Mouse (Mus musculus) midbrain, postnatal 0 days (tissue): ENCODE results near the gene Pitpnc1. TPM values are rescaled to one million over a fixed set of nuclear protein-coding genes. Genes with fewer than 3 reads are reported as not detected.

ENCODE experiments used
- ATAC-seq: fragments of 200-750 bp; cut with Nextera tagmentation; 2 replicates; pipeline ENCODE4 v1.8.0; 2017; ENCODE audit warnings: moderate number of reproducible peaks, mild to moderate bottlenecking, moderate TSS enrichment, moderate library complexity; ENCODE audit not compliant: low FRiP score
- DNase-seq: peaks from one replicate; pipeline ENCODE4 v3.0.0-alpha.2; 2015; ENCODE audit warnings: low spot score
- H3K27ac ChIP-seq: fragments of 300-500 bp; sonication (generic); 2 replicates; pipeline ENCODE4 v1.5.1; 2014; ENCODE audit warnings: low read depth, mild to moderate bottlenecking, low read length, mixed read lengths
- H3K27me3 ChIP-seq: fragments of 300-500 bp; sonication (generic); 2 replicates; pipeline ENCODE4 v1.6.1; 2014; ENCODE audit warnings: low read length, control low read depth, mixed read lengths; ENCODE audit not compliant: insufficient read depth
- H3K36me3 ChIP-seq: fragments of 300-500 bp; sonication (generic); 2 replicates; pipeline ENCODE4 v1.6.1; 2014; ENCODE audit warnings: low read length, control low read depth, mixed read lengths; ENCODE audit not compliant: insufficient read depth
- H3K4me1 ChIP-seq: fragments of 300-500 bp; sonication (generic); 2 replicates; pipeline ENCODE4 v1.6.1; 2014; ENCODE audit warnings: mild to moderate bottlenecking, control low read depth, antibody characterized with exemption, low read length, mixed read lengths; ENCODE audit not compliant: insufficient read depth
- H3K4me2 ChIP-seq: fragments of 300-500 bp; sonication (generic); 2 replicates; pipeline ENCODE4 v1.6.1; 2014; ENCODE audit warnings: low read depth, mild to moderate bottlenecking, low read length, mixed read lengths; ENCODE audit not compliant: poor library complexity, severe bottlenecking
- H3K4me3 ChIP-seq: fragments of 300-500 bp; sonication (generic); 2 replicates; pipeline ENCODE4 v1.5.1; 2014; ENCODE audit warnings: low read depth, mild to moderate bottlenecking, low read length, moderate library complexity
- H3K9ac ChIP-seq: fragments of 300-500 bp; sonication (generic); replicated peaks from 2 replicates; pipeline ENCODE4 v1.6.1; 2014; ENCODE audit warnings: mild to moderate bottlenecking, low read length, moderate library complexity, mixed read lengths; ENCODE audit not compliant: poor library complexity, severe bottlenecking
- H3K9me3 ChIP-seq: fragments of 300-500 bp; sonication (generic); 2 replicates; pipeline ENCODE4 v1.6.1; 2016; ENCODE audit warnings: low read length, control low read depth
- CTCF ChIP-seq: IDR thresholded peaks from 2 replicates; pipeline ENCODE4 v1.5.1; 2016; ENCODE audit warnings: antibody characterized with exemption, mild to moderate bottlenecking
- WGBS: fragments of 180-500 bp; shearing (Covaris S2); extraction: QIAGEN DNeasy Blood & Tissue Kit; methylation state at CpG from one replicate; pipeline ENCODE4 v1.1.7; 2014; 5-methylcytosine and 5-hydroxymethylcytosine counted together
- polyA plus RNA-seq: library from polyadenylated mRNA; unstranded; fragments of >200 nt; fragmentation: Nextera tagmentation; extraction: Ambion mirVana; gene quantifications from 2 replicates; pipeline ENCODE4 v1.2.1, GENCODE M21; 2015
- total RNA-seq: library from RNA; depleted of rRNA; stranded (reverse); fragments of >200 nt; gene quantifications from 2 replicates; pipeline ENCODE4 v1.2.3, GENCODE M21; 2014

Pitpnc1 gene
- total and polyA plus RNA-seq, 2 experiments from 2014 or later = 54.0 to 56.5 TPM

- no peaks in the 10 kb centered on the region for H3K36me3 ChIP-seq
- ATAC-seq (no peak), DNase-seq (no peak)
- WGBS = 83% methylated on average over 9 of the region's 9 CpGs
- no peak overlapping the region for H3K27ac ChIP-seq
- no peak overlapping the region for H3K4me2 ChIP-seq
- no peaks in the 10 kb centered on the region; the same call in 1 of the 2 replicates for H3K4me1 ChIP-seq
- H3K9ac ChIP-seq = no peak overlapping the region
- no peaks in the 10 kb centered on the region for H3K27me3 ChIP-seq
- no peak overlapping the region for H3K4me3 ChIP-seq
- H3K9me3 ChIP-seq = no peaks in the 10 kb centered on the region
- no peak for TF ChIP-seq CTCF
Observed at GRCm38 (mm10) chr11:107379965-107380364, 90.5 kb downstream of the Pitpnc1 start.

GRCm38 (mm10) chr11:107379089-107379845, 91.2 kb downstream of the Pitpnc1 start:
- Histone ChIP-seq H3K27me3 (no peaks in the 10 kb centered on the region), H3K4me1 (no peaks in the 10 kb centered on the region; the same call in 1 of the 2 replicates), H3K36me3 (no peaks in the 10 kb centered on the region), H3K9ac (no peak overlapping the region), H3K4me3 (no peak overlapping the region), H3K27ac (no peak overlapping the region), H3K4me2 (no peak overlapping the region), H3K9me3 (no peaks in the 10 kb centered on the region)
- peak; percentile 81 for DNase-seq
- no peak for ATAC-seq
- 82% methylated on average over 22 of the region's 22 CpGs for WGBS
- peak; percentile 34 for TF ChIP-seq CTCF

- Histone ChIP-seq H3K4me3 (no peak overlapping the region), H3K27ac (no peak overlapping the region), H3K4me1 (no peaks in the 10 kb centered on the region; the same call in 1 of the 2 replicates), H3K4me2 (no peak overlapping the region), H3K36me3 (no peaks in the 10 kb centered on the region), H3K9me3 (no peaks in the 10 kb centered on the region), H3K27me3 (no peaks in the 10 kb centered on the region), H3K9ac (no peak overlapping the region)
- ATAC-seq = no peak
- no peak for DNase-seq
- WGBS = 96% methylated on average over 6 of the region's 6 CpGs
- no peak for TF ChIP-seq CTCF
Observed at GRCm38 (mm10) chr11:107377326-107377725, 93.2 kb downstream of the Pitpnc1 start.

GRCm38 (mm10) chr11:107376272-107376671, 94.2 kb downstream of the Pitpnc1 start:
- Histone ChIP-seq H3K9me3 (no peaks in the 10 kb centered on the region), H3K9ac (no peak overlapping the region), H3K36me3 (no peaks in the 10 kb centered on the region), H3K4me1 (no peaks in the 10 kb centered on the region), H3K4me2 (no peak overlapping the region), H3K27me3 (no peaks in the 10 kb centered on the region), H3K27ac (no peak overlapping the region), H3K4me3 (no peak overlapping the region)
- DNase-seq (peak; percentile 43), ATAC-seq (no peak)
- WGBS = 53% methylated on average over 12 of the region's 12 CpGs
- TF ChIP-seq CTCF = no peak

- Histone ChIP-seq H3K27me3 (no peaks in the 10 kb centered on the region), H3K4me3 (no peak overlapping the region), H3K27ac (no peak overlapping the region), H3K4me2 (no peak overlapping the region), H3K36me3 (no peaks in the 10 kb centered on the region), H3K9me3 (no peaks in the 10 kb centered on the region), H3K4me1 (no peaks in the 10 kb centered on the region), H3K9ac (no peak overlapping the region)
- no peak for ATAC-seq
- 86% methylated on average over 11 of the region's 11 CpGs for WGBS
- no peak for TF ChIP-seq CTCF
- DNase-seq = no peak
Observed at GRCm38 (mm10) chr11:107375816-107376215, 94.7 kb downstream of the Pitpnc1 start.

GRCm38 (mm10) chr11:107373569-107373968, 96.9 kb downstream of the Pitpnc1 start:
- Histone ChIP-seq H3K4me3 (no peak overlapping the region), H3K9ac (no peak overlapping the region), H3K36me3 (no peaks in the 10 kb centered on the region), H3K4me1 (no peaks in the 10 kb centered on the region), H3K9me3 (no peaks in the 10 kb centered on the region), H3K27ac (no peak overlapping the region), H3K27me3 (no peaks in the 10 kb centered on the region), H3K4me2 (no peak overlapping the region)
- TF ChIP-seq CTCF = no peak
- ATAC-seq = no peak
- no peak for DNase-seq
- WGBS = 91% methylated on average over 6 of the region's 6 CpGs
